In the genomic region with DNA sequence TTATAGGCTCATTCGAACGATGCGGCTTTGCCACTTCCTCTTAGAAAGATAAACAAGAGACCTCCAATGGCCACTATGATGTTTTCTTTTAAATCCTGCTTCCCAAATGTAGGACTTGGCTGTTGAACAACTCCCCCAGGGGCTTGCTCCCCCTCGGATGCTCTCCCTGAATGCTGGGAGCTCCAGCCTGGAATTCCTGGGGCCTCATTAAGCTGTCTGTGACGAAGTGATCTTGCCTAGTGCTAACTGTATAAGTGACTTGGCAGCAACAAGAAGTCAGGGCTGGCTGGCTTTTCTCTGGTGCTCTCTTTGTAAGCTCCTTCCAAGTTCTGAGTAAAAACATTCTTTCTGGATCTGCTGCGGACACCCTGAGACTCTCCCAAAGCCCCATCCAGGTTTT, we compare ENCODE assay signal across 17 mouse cellular contexts.
A peak's percentile ranks its signal among the peaks of the same experiment; 100 is the strongest.
DNase-seq lines count a peak whose midpoint lies in the region; ATAC-seq and TF ChIP-seq lines count a peak whose summit lies in the region.
"Had no signal": no experiment of that assay in that cellular context is flagged by ENCODE, and none has a peak within 500 bp of the region (broad histone marks: within the 10 kb centered on the region; RNA-seq: fewer than 3 reads in every experiment).

No protein-coding gene starts in this region.

- DNase-seq in forebrain, postnatal 0 days = peak; percentile 47
- no peak for DNase-seq in forebrain, embryonic 10.5 days (ENCODE audit: extremely low spot score, low spot score)
- DNase-seq in lung, postnatal 10 days = peak; percentile 42
- no peak for DNase-seq in lung, postnatal 14 days
- DNase-seq: adrenal gland, postnatal 14 days; B cell, adult 2 months; cerebellum, adult 2 months; left cerebral cortex, postnatal 4 days; thymus, adult 2 months had no signal

- H3K27ac ChIP-seq in forebrain, postnatal 0 days (ENCODE audit: low read depth, low read length) = no peak overlapping the region
- no peak overlapping the region for H3K27ac ChIP-seq in forebrain, embryonic 10.5 days
- peak overlapping the region; percentile 71; the same call in 1 of the 2 replicates for H3K27ac ChIP-seq in kidney, embryonic 16.5 days (ENCODE audit: low read length)
- no peak overlapping the region for H3K27ac ChIP-seq in kidney, embryonic 14.5 days (ENCODE audit: low read depth, low read length)
- H3K27ac ChIP-seq in stomach, embryonic 16.5 days (ENCODE audit: low read length) = peak overlapping the region; percentile 36; the same call in 1 of the 2 replicates
- H3K27ac ChIP-seq: hindbrain, embryonic 10.5 days; intestine, embryonic 15.5 days; liver, embryonic 12.5 days; midbrain, embryonic 10.5 days had no signal

- H3K27me3 ChIP-seq in forebrain, postnatal 0 days (ENCODE audit: insufficient read depth, low read length) = peaks cover 14% of the 10 kb centered on the region
- peaks cover 83% of the 10 kb centered on the region for H3K27me3 ChIP-seq in forebrain, embryonic 10.5 days (ENCODE audit: poor library complexity, severe bottlenecking)
- H3K27me3 ChIP-seq in kidney, embryonic 16.5 days (ENCODE audit: insufficient read depth, low read length) = peaks cover 23% of the 10 kb centered on the region
- peaks cover 16% of the 10 kb centered on the region; the same call in 1 of the 2 replicates for H3K27me3 ChIP-seq in kidney, embryonic 14.5 days (ENCODE audit: control insufficient read depth, insufficient read depth, low read length)
- 0 out of 2 replicates have a peak, but pooled peaks cover 3% of the 10 kb centered on the region for H3K27me3 ChIP-seq in stomach, embryonic 16.5 days (ENCODE audit: control insufficient read depth, insufficient read depth, low read length)
- H3K27me3 ChIP-seq: intestine, embryonic 15.5 days had no signal

- H3K36me3 ChIP-seq in forebrain, postnatal 0 days (ENCODE audit: insufficient read depth) = no peaks in the 10 kb centered on the region
- H3K36me3 ChIP-seq in forebrain, embryonic 10.5 days (replicated peaks) = no peaks in the 10 kb centered on the region
- H3K36me3 ChIP-seq in kidney, embryonic 16.5 days (ENCODE audit: insufficient read depth, low read length) = no peaks in the 10 kb centered on the region
- no peaks in the 10 kb centered on the region for H3K36me3 ChIP-seq in kidney, embryonic 14.5 days (ENCODE audit: control insufficient read depth, insufficient read depth, low read length)
- no peaks in the 10 kb centered on the region for H3K36me3 ChIP-seq in stomach, embryonic 16.5 days (ENCODE audit: control insufficient read depth, insufficient read depth, low read length)
- H3K36me3 ChIP-seq: hindbrain, embryonic 10.5 days; intestine, embryonic 15.5 days; liver, embryonic 12.5 days; midbrain, embryonic 10.5 days had no signal

- H3K9ac ChIP-seq in forebrain, postnatal 0 days = no peak overlapping the region
- H3K9ac ChIP-seq in kidney, embryonic 16.5 days (replicated peaks; ENCODE audit: low read length) = no peak overlapping the region
- no peak overlapping the region for H3K9ac ChIP-seq in kidney, embryonic 14.5 days (ENCODE audit: low read depth, low read length)
- H3K9ac ChIP-seq in stomach, embryonic 16.5 days (ENCODE audit: low read length) = no peak overlapping the region
- H3K9ac ChIP-seq: intestine, embryonic 15.5 days; liver, embryonic 12.5 days had no signal

- WGBS in forebrain, postnatal 0 days = 27% methylated on average over 6 of the region's 6 CpGs
- 40% methylated on average over 6 of the region's 6 CpGs for WGBS in forebrain, embryonic 10.5 days
- 36% methylated on average over 6 of the region's 6 CpGs for WGBS in kidney, embryonic 16.5 days
- 48% methylated on average over 6 of the region's 6 CpGs for WGBS in kidney, embryonic 14.5 days
- 33% methylated on average over 6 of the region's 6 CpGs for WGBS in stomach, embryonic 16.5 days

- no peak overlapping the region for H3K4me2 ChIP-seq in forebrain, postnatal 0 days (ENCODE audit: low read depth)
- no peak overlapping the region for H3K4me2 ChIP-seq in kidney, embryonic 16.5 days (replicated peaks; ENCODE audit: low read depth, low read length)
- no peak overlapping the region for H3K4me2 ChIP-seq in kidney, embryonic 14.5 days (replicated peaks; ENCODE audit: low read depth, low read length)
- H3K4me2 ChIP-seq in stomach, embryonic 16.5 days (ENCODE audit: low read depth, low read length) = no peak overlapping the region
- H3K4me2 ChIP-seq: intestine, embryonic 15.5 days; liver, embryonic 12.5 days had no signal

- TF ChIP-seq CTCF in forebrain, postnatal 0 days (IDR thresholded peaks at IDR 0.05; ENCODE audit: low read depth) = no peak

- no peak overlapping the region for H3K4me3 ChIP-seq in forebrain, postnatal 0 days (ENCODE audit: low read depth, low read length)
- H3K4me3 ChIP-seq in forebrain, embryonic 10.5 days = no peak overlapping the region
- no peak overlapping the region for H3K4me3 ChIP-seq in kidney, embryonic 16.5 days (ENCODE audit: low read length)
- H3K4me3 ChIP-seq in kidney, embryonic 14.5 days (ENCODE audit: low read length) = no peak overlapping the region
- H3K4me3 ChIP-seq in stomach, embryonic 16.5 days (replicated peaks; ENCODE audit: low read length) = no peak overlapping the region
- H3K4me3 ChIP-seq: hindbrain, embryonic 10.5 days; intestine, embryonic 15.5 days; liver, embryonic 12.5 days; midbrain, embryonic 10.5 days; myocyte had no signal

- no peaks in the 10 kb centered on the region for H3K4me1 ChIP-seq in forebrain, postnatal 0 days (ENCODE audit: insufficient read depth)
- H3K4me1 ChIP-seq in forebrain, embryonic 10.5 days = peaks cover 40% of the 10 kb centered on the region
- peaks cover 30% of the 10 kb centered on the region for H3K4me1 ChIP-seq in kidney, embryonic 16.5 days (ENCODE audit: insufficient read depth, low read length)
- peaks cover 17% of the 10 kb centered on the region for H3K4me1 ChIP-seq in kidney, embryonic 14.5 days (ENCODE audit: control insufficient read depth, insufficient read depth, low read length)
- peaks cover 18% of the 10 kb centered on the region for H3K4me1 ChIP-seq in stomach, embryonic 16.5 days (ENCODE audit: control insufficient read depth, insufficient read depth, low read length)

- no peaks in the 10 kb centered on the region for H3K9me3 ChIP-seq in forebrain, postnatal 0 days (ENCODE audit: low read length)
- no peaks in the 10 kb centered on the region for H3K9me3 ChIP-seq in forebrain, embryonic 10.5 days
- H3K9me3 ChIP-seq in kidney, embryonic 16.5 days (ENCODE audit: low read length) = no peaks in the 10 kb centered on the region
- no peaks in the 10 kb centered on the region for H3K9me3 ChIP-seq in kidney, embryonic 14.5 days (ENCODE audit: control insufficient read depth, low read length)
- H3K9me3 ChIP-seq in stomach, embryonic 16.5 days (replicated peaks; ENCODE audit: control insufficient read depth, low read length) = no peaks in the 10 kb centered on the region
- H3K9me3 ChIP-seq: hindbrain, embryonic 10.5 days; intestine, embryonic 15.5 days; liver, embryonic 12.5 days; midbrain, embryonic 10.5 days had no signal

- ATAC-seq in forebrain, postnatal 0 days = no peak
- ATAC-seq in kidney, embryonic 16.5 days (ENCODE audit: low FRiP score, low TSS enrichment) = no peak
- ATAC-seq in kidney, embryonic 14.5 days (ENCODE audit: low FRiP score, low TSS enrichment) = no peak
- ATAC-seq in stomach, embryonic 16.5 days (ENCODE audit: insufficient read depth, low FRiP score) = no peak
- ATAC-seq: intestine, embryonic 15.5 days; liver, embryonic 12.5 days had no signal

Comparison
In these comparisons a context has a peak if more than half of its experiments do, and no peak if none do; other contexts are left out.
1. DNase-seq: peak in forebrain, postnatal 0 days (single experiment) and lung, postnatal 10 days (single experiment); none in forebrain, embryonic 10.5 days (single experiment) and lung, postnatal 14 days (single experiment).
2. H3K27ac ChIP-seq: peak in kidney, embryonic 16.5 days (single experiment) and stomach, embryonic 16.5 days (single experiment); none in forebrain, postnatal 0 days (single experiment), forebrain, embryonic 10.5 days (single experiment) and kidney, embryonic 14.5 days (single experiment).